Mouse (Mus musculus) NIH3T3 (cell line): ENCODE data around the gene 4930432K21Rik.

Source experiments
- DNase-seq: peaks from one replicate; pipeline ENCODE4 v3.0.0-alpha.2; 2012; ENCODE audit warnings: low read depth

Gene 4930432K21Rik

GRCm38 (mm10) chr8:84148531-84148850 is 666 bp downstream of the 4930432K21Rik start:
- no peak for DNase-seq

DNA sequence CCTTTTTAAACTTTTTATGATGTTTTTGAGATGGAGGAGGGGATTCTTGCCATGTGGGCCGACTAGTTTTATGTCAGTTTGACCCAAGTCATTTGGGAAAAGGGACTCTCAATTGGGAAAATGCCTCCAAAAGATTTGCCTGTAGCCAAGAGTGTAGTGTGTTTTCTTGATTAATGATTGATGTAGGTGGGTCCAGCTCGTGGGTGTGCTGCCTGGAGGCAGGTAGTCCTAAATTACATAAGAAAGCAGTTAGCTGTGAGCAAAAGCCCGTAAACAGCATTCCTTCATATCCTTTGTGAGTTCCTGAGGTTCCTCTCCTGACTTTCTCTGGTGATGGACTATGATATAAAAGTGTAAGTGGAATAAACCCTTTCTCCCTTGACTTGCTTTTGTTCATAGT is 1.4 kb downstream of the 4930432K21Rik start:
- DNase-seq, result no peak

DNA sequence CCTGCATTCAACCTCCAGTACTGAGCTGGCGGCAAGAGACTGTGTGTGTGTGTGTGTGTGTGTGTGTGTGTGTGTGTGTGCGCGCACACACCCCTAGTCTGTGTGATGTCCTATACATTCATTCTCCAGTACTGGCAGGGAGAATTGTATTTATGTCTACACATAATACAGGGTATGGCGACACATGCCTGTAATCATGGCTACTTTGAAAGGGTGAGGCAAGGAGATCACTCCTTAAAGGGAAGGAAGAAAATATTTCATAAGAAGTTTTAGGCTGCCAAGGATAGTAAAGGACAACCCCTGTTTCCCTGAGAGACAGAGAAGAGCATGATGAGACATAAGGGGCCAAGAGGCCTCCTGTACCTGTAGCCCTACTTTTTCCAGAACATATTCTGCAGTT is 9.8 kb downstream of the 4930432K21Rik start:
- no peak for DNase-seq

- no peak for DNase-seq
Observed at GRCm38 (mm10) chr8:84167696-84168095, 19.9 kb downstream of the 4930432K21Rik start.

- DNase-seq, result no peak
Observed at GRCm38 (mm10) chr8:84170096-84170495, 22.3 kb downstream of the 4930432K21Rik start.

DNA sequence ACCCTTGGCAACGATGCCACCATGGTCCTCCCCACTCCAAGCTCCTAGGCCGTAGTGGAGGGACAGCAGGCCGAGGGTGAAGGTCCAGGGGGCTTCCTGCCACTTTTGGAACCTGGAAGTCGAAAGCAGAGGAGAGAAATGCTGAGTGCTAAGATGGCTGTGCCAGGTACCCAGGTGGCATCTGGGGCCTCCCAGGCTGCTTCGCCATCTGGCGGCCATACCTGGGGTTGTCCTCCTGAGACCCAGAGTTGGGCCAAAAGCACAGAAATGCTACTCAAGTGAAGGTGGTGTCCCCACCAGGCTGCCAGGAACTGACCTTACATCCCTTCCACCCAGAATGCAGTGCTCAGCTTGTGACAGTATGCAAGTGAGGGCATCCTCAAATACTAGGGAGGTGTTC is 26.0 kb downstream of the 4930432K21Rik start:
- peak; percentile 63 for DNase-seq

DNA sequence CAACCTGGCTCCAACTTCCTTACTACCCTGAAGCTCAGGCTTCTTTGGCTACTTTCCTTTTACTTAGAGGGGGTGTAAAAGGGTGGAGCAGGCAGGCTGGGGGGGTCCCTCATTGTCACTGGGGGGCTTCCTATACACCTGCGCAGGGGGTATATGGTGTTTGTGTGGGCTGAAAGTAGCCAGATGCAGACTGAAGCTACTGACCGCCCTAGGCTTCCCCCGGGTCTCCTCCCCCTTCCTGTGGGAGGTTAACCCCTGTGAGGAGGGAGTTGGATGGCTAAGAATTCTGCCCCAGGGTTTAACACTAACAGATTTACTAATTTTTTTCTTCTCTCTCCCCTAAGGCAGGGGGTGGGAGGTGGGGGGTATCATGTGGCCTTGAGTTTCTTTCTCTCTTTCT is 28.7 kb downstream of the 4930432K21Rik start:
- DNase-seq, result no peak

DNA sequence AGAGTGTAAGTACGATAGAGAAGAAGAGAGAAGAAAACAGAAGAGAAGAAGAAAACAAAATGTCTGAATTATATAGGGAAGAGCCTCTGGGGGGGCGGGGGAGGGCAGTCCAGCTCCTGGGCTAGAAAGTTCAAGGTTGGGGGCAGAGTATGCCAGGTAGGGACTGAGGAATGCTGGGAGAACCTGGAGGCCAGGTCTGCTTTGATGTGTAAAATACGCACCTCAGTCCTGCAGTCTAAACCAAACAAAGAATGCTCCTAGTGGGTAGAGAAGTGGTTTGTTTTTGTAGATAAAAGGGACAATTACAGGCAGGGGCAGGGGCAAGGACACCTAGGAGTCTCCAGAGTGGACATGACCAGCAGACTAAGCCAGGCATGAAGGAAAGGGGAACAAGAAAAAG is 29.6 kb downstream of the 4930432K21Rik start:
- no peak for DNase-seq

- no peak for DNase-seq
Observed at GRCm38 (mm10) chr8:84178592-84178991, 30.8 kb downstream of the 4930432K21Rik start.

GRCm38 (mm10) chr8:84179946-84180345 is 32.1 kb downstream of the 4930432K21Rik start:
- DNase-seq, result no peak

- DNase-seq, result no peak
Observed at GRCm38 (mm10) chr8:84180530-84181190, 32.8 kb downstream of the 4930432K21Rik start.

- DNase-seq, result no peak
Observed at GRCm38 (mm10) chr8:84182833-84183232, 35.0 kb downstream of the 4930432K21Rik start.

DNA sequence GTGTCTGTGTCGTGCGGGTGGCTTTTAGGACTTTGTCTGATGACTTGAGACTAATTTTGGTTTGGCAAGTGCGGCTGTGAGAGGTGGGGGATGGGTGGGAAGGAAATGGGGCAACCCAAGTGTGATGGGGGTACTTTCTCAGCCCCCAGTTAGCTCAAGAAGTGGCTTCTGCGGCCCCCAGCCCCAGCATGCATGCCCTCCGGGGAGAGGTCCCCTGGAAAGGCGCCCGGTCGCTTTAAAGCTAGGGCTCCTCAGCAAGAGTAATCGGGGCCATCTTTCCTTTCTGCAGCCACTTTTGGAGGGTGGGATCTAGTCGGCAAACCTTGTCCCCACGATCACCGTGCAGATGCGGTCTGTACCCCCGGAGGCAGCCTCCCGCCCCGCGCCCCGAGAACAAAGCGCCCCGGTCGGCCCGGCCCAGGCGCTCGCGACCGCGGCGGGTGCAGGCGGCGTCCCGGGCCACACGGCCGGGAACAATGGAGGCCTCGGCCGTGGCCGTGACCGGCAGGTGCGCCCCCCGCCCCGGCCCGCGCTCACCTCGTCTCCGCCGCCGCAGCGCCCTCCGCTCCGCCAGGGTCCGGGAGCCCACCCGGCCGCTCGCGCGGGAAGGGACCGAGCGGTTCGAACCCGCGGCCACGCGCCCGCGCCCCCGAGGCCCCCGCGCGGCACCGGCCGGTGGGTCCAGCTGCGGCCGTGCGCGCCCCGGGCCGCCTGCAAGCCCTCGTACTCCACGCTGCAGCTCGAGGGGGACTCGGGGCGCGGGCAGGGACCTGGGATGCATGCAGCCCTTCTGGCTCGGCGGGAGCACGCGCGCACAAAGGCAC is 35.6 kb downstream of the 4930432K21Rik start:
- peak; percentile 60 for DNase-seq

DNA sequence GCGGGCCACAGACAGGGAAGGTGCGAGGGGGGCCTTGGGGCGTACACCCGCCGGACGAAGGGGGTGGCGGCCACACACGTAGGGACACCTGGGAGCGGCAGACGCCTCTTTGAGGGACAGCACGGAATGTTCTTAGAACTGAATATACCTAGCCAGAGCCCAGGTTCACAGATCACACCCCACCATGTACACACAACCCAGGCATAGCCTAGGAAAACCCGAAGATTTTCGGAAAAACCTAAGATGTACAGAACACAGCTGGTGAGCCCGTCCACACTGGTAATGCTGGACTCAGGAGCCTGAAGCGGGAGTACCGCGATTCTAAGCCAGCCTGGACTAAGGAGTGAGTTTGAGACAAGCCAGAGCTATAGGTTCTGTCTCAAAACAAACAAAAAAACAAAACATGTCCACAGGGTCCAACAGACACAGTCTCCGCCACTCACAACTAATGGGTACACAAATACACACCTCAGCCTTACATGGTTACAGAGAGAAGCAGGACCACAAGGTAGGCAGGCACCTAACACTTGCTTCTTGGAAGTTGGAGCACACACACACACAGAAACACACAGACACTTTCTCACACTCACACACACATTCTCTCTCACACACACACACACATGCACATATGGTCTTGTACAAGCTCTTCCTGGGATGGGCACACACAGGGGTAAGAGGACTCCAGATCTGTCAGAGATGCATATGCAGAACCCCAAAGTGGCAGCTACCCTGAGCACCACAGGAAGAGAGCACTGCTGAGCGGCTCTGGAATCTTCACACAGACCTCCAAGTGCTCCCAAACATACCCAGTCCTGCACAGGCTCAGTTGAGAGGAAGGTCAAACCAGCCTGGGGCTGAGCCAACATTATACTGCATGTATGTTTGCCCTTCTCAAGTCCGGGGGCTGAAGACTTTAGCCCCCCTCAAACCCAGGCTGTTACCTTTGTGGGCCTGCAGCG is 36.5 kb downstream of the 4930432K21Rik start:
- DNase-seq, result no peak

- DNase-seq, result no peak
Observed at GRCm38 (mm10) chr8:84185117-84185516, 37.3 kb downstream of the 4930432K21Rik start, which contains the start of gene Nanos3. Gene Nanos3, minus strand, starts transcription at chr8:84185217.

DNA sequence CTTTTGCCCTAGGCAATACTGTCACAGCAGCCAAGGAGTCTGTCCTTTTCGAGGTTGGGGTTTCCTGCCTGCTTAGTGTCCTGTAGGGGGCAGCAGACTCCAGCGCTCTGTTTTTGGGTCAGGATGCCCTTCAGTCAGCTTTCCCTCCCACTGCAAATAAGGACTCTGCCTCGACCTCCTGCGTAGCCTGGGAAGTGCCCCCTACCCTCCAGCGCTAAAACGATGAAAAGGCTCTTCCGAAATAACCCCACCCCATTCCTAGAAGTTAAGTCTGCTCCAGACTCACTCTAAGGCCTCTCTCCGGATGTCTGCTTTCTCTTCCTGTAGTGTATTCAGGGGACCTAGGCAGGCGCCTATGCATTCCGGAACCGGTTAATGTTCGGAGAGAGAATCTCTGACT is 38.7 kb downstream of the 4930432K21Rik start:
- peak; percentile 91 for DNase-seq

DNA sequence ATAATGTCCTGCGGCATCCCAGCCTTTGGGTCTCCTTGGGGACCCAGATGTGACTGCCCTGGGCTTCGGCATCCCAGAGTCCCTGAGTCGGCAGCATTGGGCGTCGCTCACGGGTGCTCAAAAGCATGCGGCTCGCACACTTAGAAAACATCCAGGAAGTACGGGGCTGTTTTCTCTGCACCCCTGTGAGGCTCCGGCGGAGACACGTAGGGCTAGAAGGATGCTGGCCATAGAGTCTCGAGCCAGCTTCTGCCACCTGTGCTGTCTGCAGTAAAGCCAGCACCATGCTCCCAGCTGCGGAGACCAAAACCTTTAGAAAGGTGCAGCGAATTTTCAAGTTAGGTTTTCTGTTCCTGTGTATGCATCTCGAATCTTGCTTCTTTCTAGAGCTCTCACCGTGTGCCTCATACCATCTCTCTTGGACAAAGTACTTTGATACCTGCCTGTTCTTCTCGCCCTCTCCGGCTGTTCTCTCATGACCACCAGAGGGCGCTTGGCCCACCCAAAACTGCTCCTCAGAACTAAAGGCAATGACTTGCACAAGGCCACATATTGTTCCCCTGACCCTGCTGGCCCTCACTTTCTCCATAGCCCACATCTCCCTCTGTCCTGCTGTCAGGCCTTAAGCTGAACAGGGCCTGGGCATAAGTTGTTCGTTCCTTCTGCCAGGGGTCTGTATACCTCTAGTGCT is 39.4 kb downstream of the 4930432K21Rik start:
- peak; percentile 84 for DNase-seq

- no peak for DNase-seq
Observed at GRCm38 (mm10) chr8:84188671-84189070, 40.8 kb downstream of the 4930432K21Rik start.

GRCm38 (mm10) chr8:84189603-84190002 is 41.8 kb downstream of the 4930432K21Rik start:
- peak; percentile 52 for DNase-seq

GRCm38 (mm10) chr8:84190191-84190867 is 42.5 kb downstream of the 4930432K21Rik start:
- peak; percentile 82 for DNase-seq

DNA sequence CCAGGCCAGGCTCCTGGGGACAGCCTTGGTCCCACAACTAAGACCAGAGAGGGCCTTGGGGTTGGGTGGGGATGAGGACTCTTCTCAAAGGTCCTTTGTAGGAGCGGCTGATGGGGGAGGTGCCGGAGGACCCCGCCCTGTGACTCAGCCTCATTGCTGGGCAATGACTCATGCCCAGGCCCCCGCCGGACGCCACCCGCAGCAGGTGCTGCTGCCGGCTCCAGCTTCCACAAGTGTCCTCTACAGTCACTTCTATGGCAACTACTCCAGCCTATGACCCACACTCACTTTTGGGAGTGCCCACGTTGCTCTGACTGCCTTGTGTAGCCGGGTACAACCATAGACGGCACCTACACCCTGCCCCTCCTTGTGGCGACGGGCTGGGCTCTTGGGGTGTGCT is 44.2 kb downstream of the 4930432K21Rik start:
- peak; percentile 90 for DNase-seq
